Mouse (Mus musculus) erythroblast, embryonic 14.5 days (primary cell): ENCODE measurements around the gene Pcdh19.

ENCODE experiments used
- GATA1 ChIP-seq: IDR thresholded peaks from 2 replicates; pipeline ENCODE4 v1.6.1; 2012; ENCODE audit warnings: low read length, inconsistent platforms, mixed read lengths
- TAL1 ChIP-seq: IDR thresholded peaks from 3 replicates; pipeline ENCODE4 v1.6.1; 2012; ENCODE audit warnings: low read length, inconsistent platforms, mixed read lengths

GRCm38 (mm10) chrX:133629538-133629937, 59.2 kb downstream of the Pcdh19 start:
- TF ChIP-seq GATA1 (no peak), TAL1 (no peak)
